Mouse (Mus musculus) bone marrow macrophage, adult 2 months (primary cell): ENCODE results near the gene Ccdc186.

Source experiments
- CTCF ChIP-seq: IDR thresholded peaks from 2 replicates; pipeline ENCODE4 v1.5.1; 2012; ENCODE audit warnings: low read depth, mild to moderate bottlenecking, low read length, moderate library complexity
- POLR2A ChIP-seq: IDR thresholded peaks from 2 replicates; pipeline ENCODE4 v1.6.1; 2012; ENCODE audit warnings: mild to moderate bottlenecking, low read depth, low read length, borderline replicate concordance

DNA sequence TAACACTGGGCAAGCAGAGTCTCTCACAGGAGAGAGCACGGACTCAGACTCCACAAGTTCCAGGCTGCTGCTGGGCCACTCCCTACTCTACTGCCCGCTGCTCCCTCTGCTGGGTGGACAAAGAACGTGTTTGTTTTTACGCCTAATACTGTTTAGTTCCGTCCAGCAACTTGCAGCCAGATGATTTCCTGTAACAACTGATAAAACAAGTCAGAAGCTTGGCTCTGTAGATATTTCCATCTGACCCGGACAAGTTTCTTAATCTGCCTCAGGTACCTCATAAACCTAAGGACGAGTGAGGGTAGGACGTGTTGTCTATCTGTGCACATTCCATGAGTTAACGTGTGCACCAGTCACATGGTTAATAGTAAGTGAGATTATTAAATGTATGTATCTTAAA is 10.4 kb downstream of the Ccdc186 start:
- TF ChIP-seq POLR2A (no peak), CTCF (peak; percentile 17; the same call in 1 of the 2 replicates)
